Mouse (Mus musculus): ENCODE measurements at regions not wholly inside any gene's neighbourhood (a gene's known extent, or its start where the extent isn't known, plus 50 kb on each side); places are given as distances from the start of the nearest gene placed in this dataset.

- no peak for ATAC-seq (ENCODE audit: low read depth)
Measured at GRCm38 (mm10) chr12:119075825-119076224, 109.6 kb upstream of the Abcb5 start.

GRCm38 (mm10) chr12:119074742-119075478, 108.7 kb upstream of the Abcb5 start:
- Histone ChIP-seq H3K4me1 (ENCODE audit: control insufficient read depth, insufficient read depth, low read length) (no peaks in the 10 kb centered on the region), H3K27ac (replicated peaks; ENCODE audit: low read depth, low read length) (no peak overlapping the region), H3K27me3 (replicated peaks; ENCODE audit: control insufficient read depth, insufficient read depth, low read length) (no peaks in the 10 kb centered on the region), H3K9me3 (ENCODE audit: control insufficient read depth, low read length) (no peaks in the 10 kb centered on the region), H3K9ac (ENCODE audit: low read depth, low read length) (no peak overlapping the region), H3K4me2 (ENCODE audit: low read depth, low read length) (no peak overlapping the region), H3K4me3 (ENCODE audit: low read depth, low read length) (no peak overlapping the region), H3K36me3 (ENCODE audit: control insufficient read depth, insufficient read depth, low read length) (no peaks in the 10 kb centered on the region)
- 52% methylated on average over 2 of the region's 2 CpGs for WGBS
- DNase-seq (ENCODE audit: low spot score) (peak; percentile 14), ATAC-seq (ENCODE audit: low read depth) (peak; percentile 53; the same call in 1 of the 2 replicates)

More at GRCm38 (mm10) chr12:119075825-119076224, 109.6 kb upstream of the Abcb5 start:
- no peak overlapping the region for H3K27ac ChIP-seq (replicated peaks; ENCODE audit: low read depth, low read length)
- no peak for DNase-seq (ENCODE audit: low spot score)
- no peaks in the 10 kb centered on the region for H3K27me3 ChIP-seq (replicated peaks; ENCODE audit: control insufficient read depth, insufficient read depth, low read length)
- H3K4me2 ChIP-seq (ENCODE audit: low read depth, low read length): no peak overlapping the region
- no peaks in the 10 kb centered on the region for H3K9me3 ChIP-seq (ENCODE audit: control insufficient read depth, low read length)
- H3K36me3 ChIP-seq (ENCODE audit: control insufficient read depth, insufficient read depth, low read length): no peaks in the 10 kb centered on the region
- no peak overlapping the region for H3K4me3 ChIP-seq (ENCODE audit: low read depth, low read length)
- H3K9ac ChIP-seq (ENCODE audit: low read depth, low read length): no peak overlapping the region
- H3K4me1 ChIP-seq (ENCODE audit: control insufficient read depth, insufficient read depth, low read length): no peaks in the 10 kb centered on the region
- 69% methylated on average over 1 of the region's 1 CpGs for WGBS

- no peaks in the 10 kb centered on the region for H3K27me3 ChIP-seq (replicated peaks; ENCODE audit: control insufficient read depth, insufficient read depth, low read length)
- H3K9ac ChIP-seq (ENCODE audit: low read depth, low read length): no peak overlapping the region
- no peaks in the 10 kb centered on the region for H3K4me1 ChIP-seq (ENCODE audit: control insufficient read depth, insufficient read depth, low read length)
- H3K4me3 ChIP-seq (ENCODE audit: low read depth, low read length): no peak overlapping the region
- H3K27ac ChIP-seq (replicated peaks; ENCODE audit: low read depth, low read length): no peak overlapping the region
- no peak for DNase-seq (ENCODE audit: low spot score)
- no peak for ATAC-seq (ENCODE audit: low read depth)
- H3K36me3 ChIP-seq (ENCODE audit: control insufficient read depth, insufficient read depth, low read length): no peaks in the 10 kb centered on the region
- H3K4me2 ChIP-seq (ENCODE audit: low read depth, low read length): no peak overlapping the region
- no peaks in the 10 kb centered on the region for H3K9me3 ChIP-seq (ENCODE audit: control insufficient read depth, low read length)
Measured at GRCm38 (mm10) chr12:119074147-119074546, 107.9 kb upstream of the Abcb5 start.

- ATAC-seq (ENCODE audit: low read depth): no peak
- 78% methylated on average over 1 of the region's 1 CpGs for WGBS
Measured at GRCm38 (mm10) chr12:119070963-119071362, 104.7 kb upstream of the Abcb5 start.

GRCm38 (mm10) chr12:119070446-119070845, 104.2 kb upstream of the Abcb5 start:
- H3K4me2 ChIP-seq (ENCODE audit: low read depth, low read length): no peak overlapping the region

More at GRCm38 (mm10) chr12:119070963-119071362, 104.7 kb upstream of the Abcb5 start:
- Histone ChIP-seq H3K4me3 (ENCODE audit: low read depth, low read length) (no peak overlapping the region), H3K27ac (replicated peaks; ENCODE audit: low read depth, low read length) (no peak overlapping the region), H3K36me3 (ENCODE audit: control insufficient read depth, insufficient read depth, low read length) (no peaks in the 10 kb centered on the region), H3K9ac (ENCODE audit: low read depth, low read length) (no peak overlapping the region), H3K4me2 (ENCODE audit: low read depth, low read length) (no peak overlapping the region), H3K9me3 (ENCODE audit: control insufficient read depth, low read length) (no peaks in the 10 kb centered on the region), H3K4me1 (ENCODE audit: control insufficient read depth, insufficient read depth, low read length) (no peaks in the 10 kb centered on the region), H3K27me3 (replicated peaks; ENCODE audit: control insufficient read depth, insufficient read depth, low read length) (no peaks in the 10 kb centered on the region)
- no peak for DNase-seq (ENCODE audit: low spot score)

GRCm38 (mm10) chr12:119069747-119070146, 103.5 kb upstream of the Abcb5 start:
- Histone ChIP-seq H3K9ac (ENCODE audit: low read depth, low read length) (no peak overlapping the region), H3K4me3 (ENCODE audit: low read depth, low read length) (no peak overlapping the region), H3K4me2 (ENCODE audit: low read depth, low read length) (no peak overlapping the region), H3K27me3 (replicated peaks; ENCODE audit: control insufficient read depth, insufficient read depth, low read length) (no peaks in the 10 kb centered on the region), H3K36me3 (ENCODE audit: control insufficient read depth, insufficient read depth, low read length) (no peaks in the 10 kb centered on the region), H3K27ac (replicated peaks; ENCODE audit: low read depth, low read length) (no peak overlapping the region), H3K9me3 (ENCODE audit: control insufficient read depth, low read length) (no peaks in the 10 kb centered on the region), H3K4me1 (ENCODE audit: control insufficient read depth, insufficient read depth, low read length) (no peaks in the 10 kb centered on the region)
- DNase-seq (ENCODE audit: low spot score) (no peak), ATAC-seq (ENCODE audit: low read depth) (no peak)
- WGBS: 78% methylated on average over 3 of the region's 3 CpGs

More at GRCm38 (mm10) chr12:119070446-119070845, 104.2 kb upstream of the Abcb5 start:
- Histone ChIP-seq H3K27ac (replicated peaks; ENCODE audit: low read depth, low read length) (no peak overlapping the region), H3K27me3 (replicated peaks; ENCODE audit: control insufficient read depth, insufficient read depth, low read length) (no peaks in the 10 kb centered on the region), H3K9me3 (ENCODE audit: control insufficient read depth, low read length) (no peaks in the 10 kb centered on the region), H3K9ac (ENCODE audit: low read depth, low read length) (no peak overlapping the region), H3K4me3 (ENCODE audit: low read depth, low read length) (no peak overlapping the region), H3K4me1 (ENCODE audit: control insufficient read depth, insufficient read depth, low read length) (no peaks in the 10 kb centered on the region), H3K36me3 (ENCODE audit: control insufficient read depth, insufficient read depth, low read length) (no peaks in the 10 kb centered on the region)
- no peak for ATAC-seq (ENCODE audit: low read depth)
- WGBS: 20% methylated on average over 1 of the region's 1 CpGs
- no peak for DNase-seq (ENCODE audit: low spot score)

- ATAC-seq (ENCODE audit: low read depth) (no peak), DNase-seq (ENCODE audit: low spot score) (no peak)
- H3K4me3 ChIP-seq (ENCODE audit: low read depth, low read length): no peak overlapping the region
- H3K36me3 ChIP-seq (ENCODE audit: control insufficient read depth, insufficient read depth, low read length): no peaks in the 10 kb centered on the region
- no peaks in the 10 kb centered on the region for H3K9me3 ChIP-seq (ENCODE audit: control insufficient read depth, low read length)
- H3K4me1 ChIP-seq (ENCODE audit: control insufficient read depth, insufficient read depth, low read length): no peaks in the 10 kb centered on the region
- no peaks in the 10 kb centered on the region for H3K27me3 ChIP-seq (replicated peaks; ENCODE audit: control insufficient read depth, insufficient read depth, low read length)
- H3K4me2 ChIP-seq (ENCODE audit: low read depth, low read length): no peak overlapping the region
- H3K27ac ChIP-seq (replicated peaks; ENCODE audit: low read depth, low read length): no peak overlapping the region
- 86% methylated on average over 2 of the region's 2 CpGs for WGBS
- no peak overlapping the region for H3K9ac ChIP-seq (ENCODE audit: low read depth, low read length)
Measured at GRCm38 (mm10) chr12:119068079-119068478, 101.9 kb upstream of the Abcb5 start.

- no peaks in the 10 kb centered on the region for H3K27me3 ChIP-seq (replicated peaks; ENCODE audit: control insufficient read depth, insufficient read depth, low read length)
- DNase-seq (ENCODE audit: low spot score) (no peak), ATAC-seq (ENCODE audit: low read depth) (no peak)
- WGBS: 72% methylated on average over 2 of the region's 2 CpGs
- H3K4me2 ChIP-seq (ENCODE audit: low read depth, low read length): no peak overlapping the region
- no peaks in the 10 kb centered on the region for H3K36me3 ChIP-seq (ENCODE audit: control insufficient read depth, insufficient read depth, low read length)
- H3K27ac ChIP-seq (replicated peaks; ENCODE audit: low read depth, low read length): no peak overlapping the region
- no peaks in the 10 kb centered on the region for H3K4me1 ChIP-seq (ENCODE audit: control insufficient read depth, insufficient read depth, low read length)
- no peak overlapping the region for H3K4me3 ChIP-seq (ENCODE audit: low read depth, low read length)
- no peaks in the 10 kb centered on the region for H3K9me3 ChIP-seq (ENCODE audit: control insufficient read depth, low read length)
- no peak overlapping the region for H3K9ac ChIP-seq (ENCODE audit: low read depth, low read length)
Measured at GRCm38 (mm10) chr12:119062931-119063330, 96.7 kb upstream of the Abcb5 start.

GRCm38 (mm10) chr12:119062490-119062889, 96.3 kb upstream of the Abcb5 start:
- DNase-seq (ENCODE audit: low spot score) (no peak), ATAC-seq (ENCODE audit: low read depth) (no peak)
- H3K4me3 ChIP-seq (ENCODE audit: low read depth, low read length): no peak overlapping the region
- no peaks in the 10 kb centered on the region for H3K27me3 ChIP-seq (replicated peaks; ENCODE audit: control insufficient read depth, insufficient read depth, low read length)
- no peak overlapping the region for H3K27ac ChIP-seq (replicated peaks; ENCODE audit: low read depth, low read length)
- no peaks in the 10 kb centered on the region for H3K36me3 ChIP-seq (ENCODE audit: control insufficient read depth, insufficient read depth, low read length)
- no peak overlapping the region for H3K4me2 ChIP-seq (ENCODE audit: low read depth, low read length)
- no peak overlapping the region for H3K9ac ChIP-seq (ENCODE audit: low read depth, low read length)
- no peaks in the 10 kb centered on the region for H3K9me3 ChIP-seq (ENCODE audit: control insufficient read depth, low read length)
- no peaks in the 10 kb centered on the region for H3K4me1 ChIP-seq (ENCODE audit: control insufficient read depth, insufficient read depth, low read length)

Data from embryonic facial prominence, embryonic 14.5 days (tissue).